Mouse (Mus musculus): ENCODE measurements around the gene Oser1. TPM values are rescaled to one million over a fixed set of nuclear protein-coding genes. Genes with fewer than 3 reads are reported as not detected.

Oser1 gene
- polyA plus RNA-seq, 1 experiment from 2014 or later = 43.0 TPM

GRCm38 (mm10) chr2:163397071-163397470 lies 27.4 kb downstream of the Oser1 start:
- Histone ChIP-seq H3K27ac (no peak overlapping the region), H3K9me3 (replicated peaks) (no peaks in the 10 kb centered on the region), H3K36me3 (no peaks in the 10 kb centered on the region), H3K4me3 (no peak overlapping the region), H3K4me1 (no peaks in the 10 kb centered on the region), H3K27me3 (replicated peaks) (peaks cover 26% of the 10 kb centered on the region), H3K9ac (no peak overlapping the region), H3K4me2 (no peak overlapping the region)
- ATAC-seq = no peak
- WGBS (ENCODE audit: insufficient replicate concordance) = 83% methylated on average over 19 of the region's 19 CpGs

- Histone ChIP-seq H3K4me2 (no peak overlapping the region), H3K36me3 (no peaks in the 10 kb centered on the region), H3K4me3 (no peak overlapping the region), H3K9me3 (replicated peaks) (no peaks in the 10 kb centered on the region), H3K27me3 (replicated peaks) (peaks cover 31% of the 10 kb centered on the region), H3K9ac (no peak overlapping the region), H3K4me1 (no peaks in the 10 kb centered on the region), H3K27ac (no peak overlapping the region)
- WGBS (ENCODE audit: insufficient replicate concordance) = 58% methylated on average over 6 of the region's 6 CpGs
- no peak for ATAC-seq
Observed at GRCm38 (mm10) chr2:163394977-163395376, 29.5 kb downstream of the Oser1 start.

- Histone ChIP-seq H3K4me3 (no peak overlapping the region), H3K9me3 (replicated peaks) (no peaks in the 10 kb centered on the region), H3K27me3 (replicated peaks) (peaks cover 28% of the 10 kb centered on the region), H3K4me1 (no peaks in the 10 kb centered on the region), H3K9ac (no peak overlapping the region), H3K27ac (no peak overlapping the region), H3K36me3 (no peaks in the 10 kb centered on the region), H3K4me2 (no peak overlapping the region)
- 67% methylated on average over 6 of the region's 6 CpGs for WGBS (ENCODE audit: insufficient replicate concordance)
- ATAC-seq = no peak
Observed at GRCm38 (mm10) chr2:163393976-163394375, 30.5 kb downstream of the Oser1 start.

- H3K27me3 ChIP-seq (replicated peaks) = peaks cover 27% of the 10 kb centered on the region
- H3K27ac ChIP-seq = no peak overlapping the region
- no peaks in the 10 kb centered on the region for H3K4me1 ChIP-seq
- H3K36me3 ChIP-seq = no peaks in the 10 kb centered on the region
- WGBS (ENCODE audit: insufficient replicate concordance) = 85% methylated on average over 10 of the region's 10 CpGs
- no peak overlapping the region for H3K4me2 ChIP-seq
- no peak overlapping the region for H3K4me3 ChIP-seq
- no peak for ATAC-seq
- no peaks in the 10 kb centered on the region for H3K9me3 ChIP-seq (replicated peaks)
- H3K9ac ChIP-seq = no peak overlapping the region
Observed at GRCm38 (mm10) chr2:163393241-163393640, 31.3 kb downstream of the Oser1 start.

GRCm38 (mm10) chr2:163392436-163392835 lies 32.1 kb downstream of the Oser1 start:
- no peak for ATAC-seq
- H3K27me3 ChIP-seq (replicated peaks) = peaks cover 19% of the 10 kb centered on the region
- H3K9ac ChIP-seq = no peak overlapping the region
- H3K27ac ChIP-seq = no peak overlapping the region
- no peak overlapping the region for H3K4me3 ChIP-seq
- H3K4me1 ChIP-seq = no peaks in the 10 kb centered on the region
- no peaks in the 10 kb centered on the region for H3K9me3 ChIP-seq (replicated peaks)
- H3K4me2 ChIP-seq = no peak overlapping the region
- H3K36me3 ChIP-seq = no peaks in the 10 kb centered on the region
- WGBS (ENCODE audit: insufficient replicate concordance) = 61% methylated on average over 6 of the region's 6 CpGs

- Histone ChIP-seq H3K4me2 (no peak overlapping the region), H3K27me3 (replicated peaks) (peaks cover 34% of the 10 kb centered on the region; the same call in 1 of the 2 replicates), H3K36me3 (no peaks in the 10 kb centered on the region), H3K9ac (no peak overlapping the region), H3K4me1 (0 out of 2 replicates have a peak, but pooled peaks cover 7% of the 10 kb centered on the region), H3K9me3 (replicated peaks) (no peaks in the 10 kb centered on the region), H3K4me3 (no peak overlapping the region), H3K27ac (no peak overlapping the region)
- 49% methylated on average over 15 of the region's 15 CpGs for WGBS (ENCODE audit: insufficient replicate concordance)
- 0 out of 2 replicates have a peak, but pooled peaks have one; percentile 10 for ATAC-seq
Observed at GRCm38 (mm10) chr2:163386423-163387190, 37.9 kb downstream of the Oser1 start.

GRCm38 (mm10) chr2:163385126-163385525 lies 39.4 kb downstream of the Oser1 start:
- 68% methylated on average over 6 of the region's 6 CpGs for WGBS (ENCODE audit: insufficient replicate concordance)
- H3K27me3 ChIP-seq (replicated peaks) = peaks cover 37% of the 10 kb centered on the region; the same call in 1 of the 2 replicates
- no peak overlapping the region for H3K4me2 ChIP-seq
- no peak overlapping the region for H3K27ac ChIP-seq
- no peak overlapping the region for H3K9ac ChIP-seq
- H3K9me3 ChIP-seq (replicated peaks) = no peaks in the 10 kb centered on the region
- H3K36me3 ChIP-seq = no peaks in the 10 kb centered on the region
- no peak overlapping the region for H3K4me3 ChIP-seq
- no peak for ATAC-seq
- 0 out of 2 replicates have a peak, but pooled peaks cover 7% of the 10 kb centered on the region for H3K4me1 ChIP-seq

GRCm38 (mm10) chr2:163381246-163381645 lies 43.3 kb downstream of the Oser1 start:
- H3K9ac ChIP-seq = no peak overlapping the region
- H3K36me3 ChIP-seq = no peaks in the 10 kb centered on the region
- H3K4me2 ChIP-seq = no peak overlapping the region
- no peaks in the 10 kb centered on the region for H3K9me3 ChIP-seq (replicated peaks)
- WGBS (ENCODE audit: insufficient replicate concordance) = 65% methylated on average over 8 of the region's 8 CpGs
- H3K4me1 ChIP-seq = no peaks in the 10 kb centered on the region
- no peak overlapping the region for H3K27ac ChIP-seq
- H3K4me3 ChIP-seq = no peak overlapping the region
- no peak for ATAC-seq
- H3K27me3 ChIP-seq (replicated peaks) = peaks cover 67% of the 10 kb centered on the region

GRCm38 (mm10) chr2:163379366-163379765 lies 45.1 kb downstream of the Oser1 start:
- Histone ChIP-seq H3K9ac (no peak overlapping the region), H3K36me3 (no peaks in the 10 kb centered on the region), H3K4me3 (no peak overlapping the region), H3K4me1 (no peaks in the 10 kb centered on the region), H3K27ac (no peak overlapping the region), H3K9me3 (replicated peaks) (no peaks in the 10 kb centered on the region), H3K4me2 (no peak overlapping the region), H3K27me3 (replicated peaks) (peaks cover 80% of the 10 kb centered on the region)
- 52% methylated on average over 5 of the region's 5 CpGs for WGBS (ENCODE audit: insufficient replicate concordance)
- no peak for ATAC-seq

GRCm38 (mm10) chr2:163376082-163376481 lies 48.4 kb downstream of the Oser1 start:
- H3K27me3 ChIP-seq (replicated peaks) = peaks cover 74% of the 10 kb centered on the region
- 30% methylated on average over 33 of the region's 33 CpGs for WGBS (ENCODE audit: insufficient replicate concordance)
- H3K4me1 ChIP-seq = no peaks in the 10 kb centered on the region
- H3K9ac ChIP-seq = no peak overlapping the region
- no peak overlapping the region for H3K4me3 ChIP-seq
- H3K27ac ChIP-seq = no peak overlapping the region
- H3K9me3 ChIP-seq (replicated peaks) = no peaks in the 10 kb centered on the region
- no peak overlapping the region for H3K4me2 ChIP-seq
- no peaks in the 10 kb centered on the region for H3K36me3 ChIP-seq
- ATAC-seq = no peak

- Histone ChIP-seq H3K4me2 (no peak overlapping the region), H3K27me3 (replicated peaks) (peaks cover 69% of the 10 kb centered on the region), H3K9me3 (replicated peaks) (no peaks in the 10 kb centered on the region), H3K4me1 (no peaks in the 10 kb centered on the region), H3K9ac (no peak overlapping the region), H3K27ac (no peak overlapping the region), H3K36me3 (no peaks in the 10 kb centered on the region), H3K4me3 (no peak overlapping the region)
- 30% methylated on average over 35 of the region's 35 CpGs for WGBS (ENCODE audit: insufficient replicate concordance)
- no peak for ATAC-seq
Observed at GRCm38 (mm10) chr2:163375468-163375867, 49.0 kb downstream of the Oser1 start.

- Histone ChIP-seq H3K36me3 (no peaks in the 10 kb centered on the region), H3K4me2 (no peak overlapping the region), H3K4me1 (no peaks in the 10 kb centered on the region), H3K27ac (no peak overlapping the region), H3K4me3 (no peak overlapping the region), H3K9me3 (replicated peaks) (no peaks in the 10 kb centered on the region), H3K27me3 (replicated peaks) (peaks cover 59% of the 10 kb centered on the region), H3K9ac (no peak overlapping the region)
- ATAC-seq = no peak
- 57% methylated on average over 1 of the region's 1 CpGs for WGBS (ENCODE audit: insufficient replicate concordance)
Observed at GRCm38 (mm10) chr2:163372627-163373026, 51.9 kb downstream of the Oser1 start.
